In the genomic region with DNA sequence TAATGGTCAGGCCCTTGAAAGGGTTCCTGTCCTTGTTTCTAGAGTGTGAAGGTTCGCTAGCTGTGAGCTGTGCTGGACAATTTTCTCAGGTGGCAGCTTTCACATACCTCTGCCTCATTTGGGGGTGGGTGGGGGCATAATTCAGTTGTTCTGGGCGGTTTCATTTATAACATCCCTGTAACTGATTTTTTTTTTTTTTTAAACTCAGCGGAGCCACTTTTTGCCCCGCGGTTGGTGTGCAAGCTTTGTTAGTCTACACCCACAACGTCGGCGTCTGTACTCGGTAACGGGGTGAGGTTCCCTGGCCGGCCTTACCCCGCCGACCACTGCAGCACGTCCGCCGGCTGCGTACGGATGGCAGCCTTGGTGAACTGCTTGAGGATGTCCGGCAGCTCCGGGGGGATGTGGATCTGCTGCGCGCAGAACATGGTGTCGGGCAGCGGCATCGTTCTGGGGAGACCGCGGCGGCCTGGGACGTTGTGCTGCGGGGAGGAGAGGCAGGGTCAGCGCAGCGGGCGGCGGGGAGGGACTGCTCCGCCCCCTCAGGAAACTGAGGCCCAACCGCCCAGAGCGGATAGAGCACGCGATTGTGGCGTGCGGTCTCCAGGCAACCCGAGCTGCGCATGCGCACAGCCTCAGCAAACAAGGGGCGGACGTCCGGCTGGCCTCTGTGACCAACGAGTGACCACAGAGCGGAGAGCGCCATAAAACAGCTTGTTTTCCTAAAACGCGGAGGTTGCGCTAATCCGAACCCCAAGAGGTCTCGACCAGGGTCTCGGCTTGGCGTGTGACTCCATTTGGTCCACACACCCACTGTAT, we compare ENCODE assay signal across 8 mouse cellular contexts. TPM values are rescaled to one million over a fixed set of nuclear protein-coding genes. Genes with fewer than 3 reads are reported as not detected.
A peak's percentile ranks its signal among the peaks of the same experiment; 100 is the strongest.
DNase-seq lines count a peak whose midpoint lies in the region; ATAC-seq lines count a peak whose summit lies in the region.

TSS of gene Ropn1l (minus strand) at position 640 of the 819 bp plus-strand sequence.

- ATAC-seq in embryonic facial prominence, embryonic 14.5 days (ENCODE audit: low read depth) = peak; percentile 94
- peak; percentile 96 for ATAC-seq in kidney, embryonic 14.5 days (ENCODE audit: low FRiP score, low TSS enrichment)
- ATAC-seq in limb, embryonic 15.5 days (ENCODE audit: insufficient number of reproducible peaks, low FRiP score, low TSS enrichment, low read depth) = peak; percentile 86

- 0 out of 2 replicates have a peak, but pooled peaks cover 4% of the 10 kb centered on the region for H3K4me1 ChIP-seq in embryonic facial prominence, embryonic 14.5 days (ENCODE audit: control insufficient read depth, insufficient read depth, low read length)
- H3K4me1 ChIP-seq in kidney, embryonic 14.5 days (ENCODE audit: control insufficient read depth, insufficient read depth, low read length) = 0 out of 2 replicates have a peak, but pooled peaks cover 5% of the 10 kb centered on the region
- H3K4me1 ChIP-seq in limb, embryonic 15.5 days = peaks cover 8% of the 10 kb centered on the region; the same call in 1 of the 2 replicates

- WGBS in embryonic facial prominence, embryonic 14.5 days = under 1% methylated on average over 45 of the region's 57 CpGs
- WGBS in kidney, embryonic 14.5 days = under 1% methylated on average over 57 of the region's 57 CpGs
- under 1% methylated on average over 57 of the region's 57 CpGs for whole genome bisulfite sequencing in limb, embryonic 15.5 days

- H3K4me2 ChIP-seq in embryonic facial prominence, embryonic 14.5 days (ENCODE audit: low read depth, low read length) = peak within 1 kb of the TSS; percentile 89
- H3K4me2 ChIP-seq in kidney, embryonic 14.5 days (replicated peaks; ENCODE audit: low read depth, low read length) = peak within 1 kb of the TSS; percentile 69
- H3K4me2 ChIP-seq in limb, embryonic 15.5 days = peak within 1 kb of the TSS; percentile 84

- peak; percentile 91 for DNase-seq in 3T3-L1 (ENCODE audit: low read depth, low spot score)
- peak; percentile 84 to 88 for DNase-seq in adrenal gland, postnatal 4 days (ENCODE audit: low spot score in 2 of 2)
- peak; percentile 94 for DNase-seq in embryonic facial prominence, embryonic 14.5 days (ENCODE audit: low spot score)
- DNase-seq in heart, adult 9 months (ENCODE audit: low spot score in 2 of 2) = peak; percentile 91 to 93
- DNase-seq in monocyte, adult 2 months (ENCODE audit: low read depth in 1 of 2, low spot score in 2 of 2) = peak; percentile 38 to 72
- DNase-seq in spleen, postnatal 36 days (ENCODE audit: low spot score in 2 of 2) = peak; percentile 77 to 79

- H3K36me3 ChIP-seq in embryonic facial prominence, embryonic 14.5 days (ENCODE audit: control insufficient read depth, insufficient read depth, low read length) = peaks cover 15% of the 10 kb centered on the region; the same call in 1 of the 2 replicates
- H3K36me3 ChIP-seq in kidney, embryonic 14.5 days (ENCODE audit: control insufficient read depth, insufficient read depth, low read length) = peaks cover 13% of the 10 kb centered on the region
- 0 out of 2 replicates have a peak, but pooled peaks cover 6% of the 10 kb centered on the region for H3K36me3 ChIP-seq in limb, embryonic 15.5 days

- H3K9ac ChIP-seq in embryonic facial prominence, embryonic 14.5 days (ENCODE audit: low read depth, low read length) = peak within 1 kb of the TSS; percentile 73
- H3K9ac ChIP-seq in kidney, embryonic 14.5 days (ENCODE audit: low read depth, low read length) = peak within 1 kb of the TSS; percentile 63
- peak within 1 kb of the TSS; percentile 37 for H3K9ac ChIP-seq in limb, embryonic 15.5 days

- H3K9me3 ChIP-seq in embryonic facial prominence, embryonic 14.5 days (ENCODE audit: control insufficient read depth, low read length) = no peaks in the 10 kb centered on the region
- no peaks in the 10 kb centered on the region for H3K9me3 ChIP-seq in kidney, embryonic 14.5 days (ENCODE audit: control insufficient read depth, low read length)
- H3K9me3 ChIP-seq in limb, embryonic 15.5 days = no peaks in the 10 kb centered on the region

- no peaks in the 10 kb centered on the region for H3K27me3 ChIP-seq in embryonic facial prominence, embryonic 14.5 days (replicated peaks; ENCODE audit: control insufficient read depth, insufficient read depth, low read length)
- H3K27me3 ChIP-seq in kidney, embryonic 14.5 days (ENCODE audit: control insufficient read depth, insufficient read depth, low read length) = no peaks in the 10 kb centered on the region
- no peaks in the 10 kb centered on the region for H3K27me3 ChIP-seq in limb, embryonic 15.5 days

- H3K4me3 ChIP-seq in embryonic facial prominence, embryonic 14.5 days (ENCODE audit: low read depth, low read length) = peak within 1 kb of the TSS; percentile 68
- peak within 1 kb of the TSS; percentile 66 for H3K4me3 ChIP-seq in kidney, embryonic 14.5 days (ENCODE audit: low read length)
- H3K4me3 ChIP-seq in limb, embryonic 15.5 days = peak within 1 kb of the TSS; percentile 66

- H3K27ac ChIP-seq in embryonic facial prominence, embryonic 14.5 days (replicated peaks; ENCODE audit: low read depth, low read length) = peak within 1 kb of the TSS; percentile 70
- peak within 1 kb of the TSS; percentile 65; the same call in 1 of the 2 replicates for H3K27ac ChIP-seq in kidney, embryonic 14.5 days (ENCODE audit: low read depth, low read length)
- peak within 1 kb of the TSS; percentile 79 for H3K27ac ChIP-seq in limb, embryonic 15.5 days

RNA-seq across cellular contexts. Expression of gene Ropn1l, which starts in this region (rescaled TPM):
- total RNA-seq in adrenal gland, postnatal 4 days (2021) = 1 to 10 TPM; 2.2 to 3.8 TPM
- polyA plus RNA-seq in embryonic facial prominence, embryonic 14.5 days (2014; fragmentation: Nextera tagmentation; extraction: Ambion mirVana) = 2.1 and 3.5 TPM in 2 replicates
- polyA plus RNA-seq in kidney, embryonic 14.5 days (2014; fragmentation: Nextera tagmentation; extraction: Ambion mirVana) = 3.8 and 3.9 TPM in 2 replicates
- 1.2 TPM in 2 replicates for polyA plus RNA-seq in limb, embryonic 15.5 days (2015; fragmentation: Nextera tagmentation; extraction: Ambion mirVana)

Comparison
In these comparisons a context has a peak if more than half of its experiments do, and no peak if none do; other contexts are left out.
1. Peak in every context shown above with its lines: DNase-seq, ATAC-seq, H3K4me3 ChIP-seq and H3K27ac ChIP-seq.